Mouse (Mus musculus) subcutaneous adipose tissue, adult 2 months (tissue): ENCODE results near the gene Dnaja2. TPM values are rescaled to one million over a fixed set of nuclear protein-coding genes. Genes with fewer than 3 reads are reported as not detected.

Experiments
- polyA plus RNA-seq: library from polyadenylated mRNA; depleted of rRNA; stranded (reverse); fragments of >200 nt; gene quantifications from 2 replicates; pipeline ENCODE4 v1.2.3, GENCODE M21; 2012; ENCODE audit warnings: low replicate concordance; rRNA removed

Gene Dnaja2
- polyA plus RNA-seq, result 12.6 and 13.4 TPM in 2 replicates

DNA sequence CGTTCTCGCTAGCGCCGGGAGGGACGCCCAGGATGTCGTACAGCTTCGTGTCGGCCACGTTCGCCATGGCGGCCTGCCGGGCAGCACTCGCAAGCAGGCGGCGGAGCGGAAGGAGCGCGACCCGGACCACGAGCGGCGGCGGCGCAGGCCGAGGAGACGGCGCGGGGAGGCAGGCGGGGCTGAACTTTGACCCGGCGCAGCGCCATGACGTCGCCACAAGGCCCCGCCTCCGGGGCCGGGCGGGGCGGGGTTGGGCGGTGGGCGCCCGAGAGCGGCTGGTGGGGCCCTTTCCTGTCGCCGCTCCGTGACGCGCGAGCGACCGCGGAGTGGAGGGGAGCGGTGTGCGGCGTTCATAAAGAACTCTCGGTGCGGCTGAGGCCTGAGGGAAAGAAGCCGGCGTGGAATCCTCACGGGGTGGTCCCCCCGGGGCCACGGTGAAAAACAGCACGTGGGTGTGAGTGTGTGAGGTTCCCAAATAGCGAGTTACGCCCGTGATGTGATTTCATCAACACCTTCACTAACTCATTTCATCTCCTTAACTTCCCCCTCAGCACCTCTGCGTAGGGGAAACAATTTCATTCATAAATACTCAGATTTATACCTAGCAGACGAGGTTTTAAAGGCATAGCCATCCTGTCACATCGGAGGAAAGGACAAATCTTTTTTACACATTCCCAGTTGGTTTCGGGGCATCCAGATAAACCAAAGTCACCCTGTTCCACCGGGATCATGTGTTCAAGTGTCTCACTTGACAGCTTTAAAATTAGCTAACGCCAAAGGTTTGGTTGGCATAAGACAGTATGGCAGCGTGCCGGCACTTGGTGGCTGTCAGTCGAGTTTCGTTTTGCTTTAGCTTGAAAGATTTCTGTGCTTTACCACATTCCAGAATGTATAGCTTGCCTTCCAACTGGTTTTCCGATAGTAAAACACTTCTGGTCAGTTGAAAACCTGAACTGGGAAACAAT, at the start of gene Dnaja2:
TSS of gene Dnaja2 (minus strand) at position 164 of the 965 bp plus-strand sequence.

DNA sequence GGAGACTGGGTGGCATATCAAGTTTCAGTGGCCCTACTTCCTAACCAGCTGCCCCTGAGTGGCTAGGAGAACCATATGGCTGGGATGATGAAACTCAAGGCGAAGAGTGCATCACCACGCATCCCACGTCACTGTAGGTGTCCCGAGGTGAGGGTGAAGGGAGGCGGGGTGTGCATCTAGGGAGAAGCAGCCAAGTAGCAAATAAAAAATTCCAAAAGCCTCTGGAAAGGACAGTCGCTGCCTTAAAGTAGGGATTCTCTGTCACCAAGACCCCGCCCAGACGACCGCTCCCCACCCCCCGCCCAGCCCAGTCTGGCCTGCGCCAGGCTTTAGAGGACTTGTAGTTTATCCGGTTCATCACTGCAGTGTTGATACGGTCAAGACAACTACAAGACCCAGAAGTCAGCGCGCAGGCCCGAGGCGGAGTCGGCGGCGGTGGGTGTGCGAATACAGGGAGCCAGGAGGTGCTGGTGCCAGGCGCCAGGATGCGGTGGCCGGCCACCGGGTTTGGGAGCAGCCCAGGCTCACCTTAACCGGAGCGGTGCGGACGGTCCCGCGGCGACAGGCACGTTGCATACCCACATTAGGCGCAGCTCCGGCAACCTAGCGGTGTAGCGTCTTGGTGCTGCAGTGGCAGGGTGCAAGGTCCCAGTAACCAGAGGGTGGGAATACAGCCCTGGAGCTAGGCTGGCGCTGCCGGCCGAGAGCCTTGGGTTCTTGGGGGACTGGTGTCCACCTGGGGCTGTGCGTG, 62.8 kb downstream of the Dnaja2 start, which contains the start of gene Gpt2:
TSS of gene Gpt2 (plus strand) at position 452 of the 751 bp plus-strand sequence.

Other genes starting within 250 kb of the Dnaja2 start
- 0.24 and 0.96 TPM in 2 replicates for gene Mylk3, start 169.0 kb downstream of the Dnaja2 start, polyA plus RNA-seq
- gene 4921524J17Rik, start 122.5 kb downstream of the Dnaja2 start, polyA plus RNA-seq, result 4.8 and 5.5 TPM in 2 replicates
- 72.9 and 173 TPM in 2 replicates for gene Gpt2, start 62.8 kb downstream of the Dnaja2 start, polyA plus RNA-seq
- 0.24 and 2.8 TPM in 2 replicates for gene Neto2, start 145.6 kb upstream of the Dnaja2 start, polyA plus RNA-seq